Comparison of ENCODE assay signal across 14 mouse cellular contexts in genomic region chr6:90319475-90320191, GRCm38 (mm10). TPM values are rescaled to one million over a fixed set of nuclear protein-coding genes. Genes with fewer than 3 reads are reported as not detected.
DNase-seq lines count a peak whose midpoint lies in the region; ATAC-seq lines count a peak whose summit lies in the region.
"Had no signal": no experiment of that assay in that cellular context is flagged by ENCODE, and none has a peak within 500 bp of the region (broad histone marks: within the 10 kb centered on the region; RNA-seq: fewer than 3 reads in every experiment).

No protein-coding gene starts in this region.

- H3K9ac ChIP-seq in kidney, embryonic 15.5 days = no peak overlapping the region
- H3K9ac ChIP-seq in intestine, embryonic 15.5 days = no peak overlapping the region
- H3K9ac ChIP-seq: heart, embryonic 13.5 days; liver, embryonic 14.5 days; stomach, embryonic 15.5 days had no signal

- DNase-seq in kidney, postnatal 10 days = peak; percentile 35
- DNase-seq in 416B (ENCODE audit: low read depth) (peak; percentile 58), adipocyte (ENCODE audit: low spot score) (peak; percentile 53)
- DNase-seq in heart, adult 9 months (ENCODE audit: low spot score in 2 of 2) = peak; percentile 32 to 59

- no peak overlapping the region for H3K4me3 ChIP-seq in kidney, embryonic 15.5 days (replicated peaks)
- no peak overlapping the region for H3K4me3 ChIP-seq in intestine, embryonic 15.5 days (replicated peaks)
- H3K4me3 ChIP-seq: erythroblast, embryonic 14.5 days; heart, embryonic 13.5 days; stomach, embryonic 15.5 days had no signal

- H3K36me3 ChIP-seq in kidney, embryonic 15.5 days = no peaks in the 10 kb centered on the region
- H3K36me3 ChIP-seq in intestine, embryonic 15.5 days = no peaks in the 10 kb centered on the region
- H3K36me3 ChIP-seq: heart, embryonic 13.5 days; stomach, embryonic 15.5 days had no signal

- no peak overlapping the region; the same call in 1 of the 2 replicates for H3K27ac ChIP-seq in kidney, embryonic 15.5 days
- no peak overlapping the region for H3K27ac ChIP-seq in intestine, embryonic 15.5 days
- H3K27ac ChIP-seq: heart, embryonic 13.5 days; liver, embryonic 14.5 days; stomach, embryonic 15.5 days had no signal

- WGBS in kidney, embryonic 15.5 days = 63% methylated on average over 7 of the region's 7 CpGs
- 64% methylated on average over 7 of the region's 7 CpGs for WGBS in intestine, embryonic 15.5 days

- no peak overlapping the region for H3K4me2 ChIP-seq in kidney, embryonic 15.5 days
- no peak overlapping the region for H3K4me2 ChIP-seq in intestine, embryonic 15.5 days (replicated peaks)
- H3K4me2 ChIP-seq: heart, embryonic 13.5 days; stomach, embryonic 15.5 days had no signal

- ATAC-seq in kidney, embryonic 15.5 days (replicated peaks; ENCODE audit: low FRiP score) = no peak
- ATAC-seq in intestine, embryonic 15.5 days = no peak
- ATAC-seq in CD4-positive, CD25-positive, alpha-beta regulatory T cell, adult 4 months = no peak
- ATAC-seq: inflammation-experienced regulatory T-cells, adult 6 months had no signal

- peaks cover 18% of the 10 kb centered on the region for H3K4me1 ChIP-seq in kidney, embryonic 15.5 days
- H3K4me1 ChIP-seq in intestine, embryonic 15.5 days (replicated peaks) = no peaks in the 10 kb centered on the region
- H3K4me1 ChIP-seq: heart, embryonic 13.5 days; stomach, embryonic 15.5 days had no signal

- H3K9me3 ChIP-seq in kidney, embryonic 15.5 days (replicated peaks) = no peaks in the 10 kb centered on the region
- no peaks in the 10 kb centered on the region for H3K9me3 ChIP-seq in intestine, embryonic 15.5 days
- H3K9me3 ChIP-seq: heart, embryonic 13.5 days; stomach, embryonic 15.5 days had no signal

- no peaks in the 10 kb centered on the region for H3K27me3 ChIP-seq in kidney, embryonic 15.5 days
- H3K27me3 ChIP-seq in intestine, embryonic 15.5 days (replicated peaks) = no peaks in the 10 kb centered on the region
- H3K27me3 ChIP-seq: stomach, embryonic 15.5 days had no signal

RNA-seq across cellular contexts. Expression of gene Chst13, which starts 5.4 kb away (rescaled TPM):
- polyA plus RNA-seq in kidney, embryonic 15.5 days (2015; fragmentation: Nextera tagmentation; extraction: Ambion mirVana) = 4.9 and 5.6 TPM in 2 replicates
- polyA plus RNA-seq in intestine, embryonic 15.5 days (2015; fragmentation: Nextera tagmentation; extraction: Ambion mirVana) = 0.58 and 0.62 TPM in 2 replicates
- not detected for polyA plus RNA-seq in CD4-positive, CD25-positive, alpha-beta regulatory T cell, adult 4 months (2017; shearing (Covaris generic))
- polyA plus RNA-seq: erythroblast, embryonic 14.5 days; heart, embryonic 13.5 days; inflammation-experienced regulatory T-cells, adult 6 months; neural tube, embryonic 11.5 days had no signal

RNA-seq across cellular contexts. Expression of gene Uroc1, which starts 13.5 kb away (rescaled TPM):
- polyA plus RNA-seq in kidney, embryonic 15.5 days (2015; fragmentation: Nextera tagmentation; extraction: Ambion mirVana) = 0.17 and 0.44 TPM in 2 replicates
- polyA plus RNA-seq in intestine, embryonic 15.5 days (2015; fragmentation: Nextera tagmentation; extraction: Ambion mirVana) = 0.34 TPM in 2 replicates
- not detected for polyA plus RNA-seq in CD4-positive, CD25-positive, alpha-beta regulatory T cell, adult 4 months (2017; shearing (Covaris generic))
- polyA plus RNA-seq: brain, embryonic 14.5 days; erythroblast, embryonic 14.5 days; inflammation-experienced regulatory T-cells, adult 6 months; neural tube, embryonic 11.5 days had no signal

RNA-seq across cellular contexts. Expression of gene BC048671, which starts 18.6 kb away (rescaled TPM):
- polyA plus RNA-seq in kidney, embryonic 15.5 days (2015; fragmentation: Nextera tagmentation; extraction: Ambion mirVana) = not detected in 2 replicates
- polyA plus RNA-seq in intestine, embryonic 15.5 days (2015; fragmentation: Nextera tagmentation; extraction: Ambion mirVana) = not detected in 2 replicates
- not detected for polyA plus RNA-seq in CD4-positive, CD25-positive, alpha-beta regulatory T cell, adult 4 months (2017; shearing (Covaris generic))
- polyA plus RNA-seq: brain, embryonic 14.5 days; erythroblast, embryonic 14.5 days; heart, embryonic 13.5 days; inflammation-experienced regulatory T-cells, adult 6 months; liver, embryonic 14.5 days; neural tube, embryonic 11.5 days; stomach, embryonic 15.5 days had no signal

RNA-seq across cellular contexts. Expression of gene Zxdc, which starts 49.7 kb away (rescaled TPM):
- 8.9 and 9.1 TPM in 2 replicates for polyA plus RNA-seq in kidney, embryonic 15.5 days (2015; fragmentation: Nextera tagmentation; extraction: Ambion mirVana)
- polyA plus RNA-seq in intestine, embryonic 15.5 days (2015; fragmentation: Nextera tagmentation; extraction: Ambion mirVana) = 7.1 and 7.3 TPM in 2 replicates
- 1 to 10 TPM; 5.9 to 6.8 TPM for polyA plus RNA-seq in CD4-positive, CD25-positive, alpha-beta regulatory T cell, adult 4 months (2017; shearing (Covaris generic))
